Mouse (Mus musculus) splenic B cell, adult 2 months (primary cell): ENCODE measurements at regions not wholly inside any gene's neighbourhood (a gene's known extent, or its start where the extent isn't known, plus 50 kb on each side); places are given as distances from the start of the nearest gene placed in this dataset.
"Not testable (repeated sequence)": the region's sequence is repeated elsewhere in the genome, so short reads cannot be mapped to it uniquely, and the experiment has no call there.

Experiments used
- DNase-seq: peaks from one replicate; pipeline ENCODE4 v3.0.0-alpha.2; 2011; ENCODE audit warnings: low read depth, low spot score
- H3K27me3 ChIP-seq: 2 replicates; pipeline ENCODE4 v1.6.1; 2012; ENCODE audit warnings: mild to moderate bottlenecking, low read length, moderate library complexity, mixed read lengths; ENCODE audit not compliant: control insufficient read depth, poor library complexity, insufficient read depth, severe bottlenecking
- H3K36me3 ChIP-seq: 2 replicates; pipeline ENCODE4 v1.6.1; 2012; ENCODE audit warnings: mild to moderate bottlenecking, low read length, moderate library complexity, mixed read lengths; ENCODE audit not compliant: control insufficient read depth, poor library complexity, insufficient read depth, severe bottlenecking

DNA sequence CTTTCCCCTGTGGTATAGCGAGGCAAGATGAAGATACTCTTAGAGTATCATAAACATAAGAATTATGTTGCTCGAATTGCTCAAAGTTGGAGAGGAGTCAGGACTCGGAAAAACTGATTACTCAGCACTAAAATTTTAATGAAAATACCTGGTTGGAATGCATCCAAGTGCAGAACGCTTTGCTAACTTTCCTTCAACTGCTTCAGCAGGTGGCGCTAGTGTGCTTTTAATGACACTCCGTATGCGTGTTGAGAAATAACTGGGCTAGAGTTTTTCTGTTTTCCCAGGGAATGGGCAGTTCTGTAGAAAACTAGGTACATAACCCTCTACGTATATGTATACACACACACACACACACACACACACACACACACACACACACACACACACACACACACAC, 221.0 kb downstream of the Grxcr1 start:
- H3K36me3 ChIP-seq: no peaks in the 10 kb centered on the region
- DNase-seq: peak; percentile 64
- no peaks in the 10 kb centered on the region for H3K27me3 ChIP-seq

DNA sequence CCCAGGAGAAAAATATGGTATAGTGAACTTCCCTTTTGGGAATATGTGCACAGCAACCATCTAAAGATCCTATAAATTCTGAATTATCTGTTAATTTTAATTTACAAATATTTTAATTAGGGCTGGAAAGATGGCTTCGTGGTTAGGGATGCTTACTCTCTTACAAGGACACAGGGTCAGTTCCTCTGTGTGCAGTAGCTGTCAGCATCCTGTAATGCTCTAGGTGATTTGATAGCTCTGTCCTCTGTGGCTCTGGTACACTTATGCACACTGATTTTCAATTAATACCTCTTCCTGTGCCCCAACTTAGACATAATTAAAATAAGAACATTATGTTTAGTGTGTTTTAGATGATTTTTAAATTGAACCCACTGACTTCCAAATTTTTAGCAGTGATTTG, 221.8 kb downstream of the Grxcr1 start:
- H3K27me3 ChIP-seq: no peaks in the 10 kb centered on the region
- no peak for DNase-seq
- H3K36me3 ChIP-seq: no peaks in the 10 kb centered on the region

DNA sequence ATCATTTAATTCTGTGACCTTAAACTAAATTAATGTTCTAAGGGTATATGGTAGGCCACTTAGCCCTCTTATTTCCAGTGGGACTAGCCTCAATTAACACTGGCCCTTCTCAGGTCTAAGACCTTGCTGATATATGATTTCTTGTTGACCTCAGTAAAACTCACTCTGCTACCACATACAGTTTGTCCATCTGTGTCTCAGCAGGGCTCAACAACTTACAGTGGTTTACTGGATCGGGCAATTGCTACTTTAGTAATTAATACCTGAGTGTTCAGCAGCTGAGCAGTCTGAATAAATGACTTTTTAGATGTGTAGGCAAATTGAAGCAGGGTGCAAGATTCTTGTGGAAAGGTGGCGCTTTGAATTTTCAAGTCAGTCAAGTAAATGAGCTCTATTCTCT, 222.5 kb downstream of the Grxcr1 start:
- no peak for DNase-seq
- Histone ChIP-seq H3K36me3 (no peaks in the 10 kb centered on the region), H3K27me3 (no peaks in the 10 kb centered on the region)

DNA sequence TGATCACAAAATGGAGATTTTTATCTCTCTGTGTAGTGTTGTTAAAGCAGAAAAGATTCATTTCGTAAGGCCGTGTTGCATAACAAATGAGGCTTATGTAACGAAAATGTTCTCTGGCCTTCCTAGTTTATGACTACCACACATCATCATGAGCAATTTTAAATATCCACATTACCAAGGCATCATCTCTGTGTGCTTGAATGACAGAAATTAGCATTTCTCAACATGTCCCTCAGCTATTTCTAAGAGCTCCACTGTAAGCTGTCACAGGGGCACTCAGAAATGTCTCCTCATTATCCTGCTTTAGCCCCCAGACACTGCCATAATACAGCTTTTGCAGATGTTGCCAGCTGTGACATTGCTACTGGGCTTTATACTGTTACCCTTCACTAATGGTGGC, 232.6 kb downstream of the Grxcr1 start:
- Histone ChIP-seq H3K27me3 (no peaks in the 10 kb centered on the region), H3K36me3 (no peaks in the 10 kb centered on the region)
- DNase-seq: no peak

DNA sequence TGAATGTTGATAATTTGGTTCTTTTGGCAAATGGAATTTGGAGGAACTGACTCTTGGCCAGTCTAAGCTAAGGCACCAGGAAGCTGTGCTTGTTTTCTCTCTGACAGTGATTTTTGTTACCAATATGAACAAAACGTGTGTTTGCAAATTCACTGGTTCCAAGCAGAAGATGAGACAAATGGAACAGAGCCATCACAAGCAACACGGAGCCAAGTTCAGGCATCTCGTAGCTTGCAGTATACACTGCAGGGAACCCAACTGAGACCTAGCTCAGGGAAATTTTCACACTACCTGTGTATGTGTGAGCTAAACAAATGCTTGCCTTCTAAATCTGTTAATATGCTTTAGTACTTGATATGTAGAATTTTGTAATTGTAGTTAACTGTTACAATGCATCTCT, 242.6 kb downstream of the Grxcr1 start:
- Histone ChIP-seq H3K27me3 (no peaks in the 10 kb centered on the region), H3K36me3 (no peaks in the 10 kb centered on the region)
- DNase-seq: no peak

DNA sequence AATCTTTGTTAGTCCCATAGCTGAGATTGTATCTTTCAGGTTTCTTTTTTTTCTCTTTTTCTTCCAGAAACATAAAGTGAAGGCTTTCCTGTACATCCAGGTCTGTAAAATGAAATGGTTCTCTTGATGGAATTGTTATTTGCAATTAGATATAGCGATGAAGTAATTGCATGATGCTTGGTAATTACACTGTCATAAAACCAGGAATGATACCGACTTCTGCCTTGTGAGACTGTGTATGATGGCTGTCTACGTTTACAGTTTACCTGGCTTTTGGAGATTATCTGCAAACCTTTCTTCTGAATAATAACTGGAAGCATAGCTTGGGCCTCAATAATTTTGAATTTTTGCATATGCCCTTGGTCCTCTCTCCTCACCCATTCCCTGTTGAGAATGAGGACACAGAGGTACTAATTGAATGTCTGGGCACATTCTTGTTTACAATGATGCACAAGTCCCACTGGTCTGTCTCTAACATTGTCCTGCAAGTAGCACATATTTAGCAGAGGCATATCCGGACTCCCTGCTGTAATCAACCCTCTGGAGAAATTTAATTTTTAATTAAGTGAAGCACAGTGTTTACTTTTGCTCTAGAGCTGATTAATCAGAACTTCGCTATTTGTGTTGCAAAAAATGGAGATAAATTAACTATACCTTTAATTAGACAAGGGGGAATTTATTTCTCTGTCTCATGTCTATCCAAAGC, 244.1 kb downstream of the Grxcr1 start:
- no peaks in the 10 kb centered on the region for H3K27me3 ChIP-seq
- DNase-seq: no peak
- no peaks in the 10 kb centered on the region for H3K36me3 ChIP-seq

DNA sequence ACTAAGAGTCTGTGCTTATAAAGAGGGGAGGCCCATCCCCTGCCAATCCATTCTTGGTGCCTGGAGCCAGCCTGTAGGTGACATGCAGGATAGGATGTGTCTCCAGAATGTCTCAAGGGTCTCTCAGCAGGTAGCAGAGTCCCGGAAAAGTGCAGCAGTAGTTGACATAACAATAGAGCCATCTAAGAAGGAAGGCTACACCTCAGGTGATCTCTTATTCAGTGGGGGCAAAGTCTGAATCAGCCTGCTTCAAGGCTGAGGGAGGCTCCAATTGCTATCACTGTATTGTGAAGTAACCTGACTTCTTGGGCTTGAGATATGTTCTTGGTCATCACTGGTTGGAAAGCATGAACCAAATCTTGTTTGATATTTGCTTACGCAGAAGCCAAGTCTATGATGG, 264.1 kb downstream of the Grxcr1 start:
- H3K27me3 ChIP-seq, H3K36me3 ChIP-seq, DNase-seq: not testable (repeated sequence)

DNA sequence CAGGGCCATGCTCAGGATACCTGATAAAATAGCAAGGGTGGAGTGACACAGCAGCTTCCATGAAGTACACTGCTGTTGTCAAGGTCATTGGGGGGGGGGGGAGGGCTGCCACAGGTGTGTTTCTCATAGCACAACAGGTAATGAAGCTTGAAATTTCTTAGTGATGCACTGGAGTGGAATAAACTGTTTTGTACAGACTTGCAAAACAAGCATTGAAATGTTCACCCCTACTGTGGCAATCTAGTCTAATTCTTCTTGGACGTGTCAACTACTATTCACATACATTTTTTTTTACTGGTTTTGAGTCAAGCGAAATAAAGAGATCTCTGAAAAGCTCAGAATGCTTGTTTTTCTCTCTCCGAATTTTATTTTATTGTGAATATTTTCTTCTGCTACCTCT, 281.6 kb downstream of the Grxcr1 start:
- DNase-seq: no peak
- no peaks in the 10 kb centered on the region for H3K27me3 ChIP-seq
- H3K36me3 ChIP-seq: no peaks in the 10 kb centered on the region

DNA sequence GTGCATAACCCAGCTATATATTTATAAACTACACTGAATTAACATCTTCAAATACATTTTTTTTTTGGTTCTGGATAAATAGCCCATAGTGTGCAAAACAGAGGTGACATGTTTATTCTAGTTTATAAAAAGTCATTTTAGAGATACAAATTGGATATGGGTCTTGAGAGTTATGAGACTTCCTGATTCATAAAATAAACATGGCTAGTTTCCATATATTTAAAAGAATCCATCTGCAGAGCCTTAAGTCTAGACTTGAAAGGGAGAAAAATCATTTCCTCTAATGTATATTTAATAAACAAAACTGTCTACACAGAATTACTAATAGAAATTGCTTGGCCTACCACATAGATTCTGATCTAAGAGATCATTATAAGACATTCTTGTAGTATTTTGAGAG, 287.3 kb downstream of the Grxcr1 start:
- no peak for DNase-seq
- Histone ChIP-seq H3K36me3 (no peaks in the 10 kb centered on the region), H3K27me3 (no peaks in the 10 kb centered on the region)

DNA sequence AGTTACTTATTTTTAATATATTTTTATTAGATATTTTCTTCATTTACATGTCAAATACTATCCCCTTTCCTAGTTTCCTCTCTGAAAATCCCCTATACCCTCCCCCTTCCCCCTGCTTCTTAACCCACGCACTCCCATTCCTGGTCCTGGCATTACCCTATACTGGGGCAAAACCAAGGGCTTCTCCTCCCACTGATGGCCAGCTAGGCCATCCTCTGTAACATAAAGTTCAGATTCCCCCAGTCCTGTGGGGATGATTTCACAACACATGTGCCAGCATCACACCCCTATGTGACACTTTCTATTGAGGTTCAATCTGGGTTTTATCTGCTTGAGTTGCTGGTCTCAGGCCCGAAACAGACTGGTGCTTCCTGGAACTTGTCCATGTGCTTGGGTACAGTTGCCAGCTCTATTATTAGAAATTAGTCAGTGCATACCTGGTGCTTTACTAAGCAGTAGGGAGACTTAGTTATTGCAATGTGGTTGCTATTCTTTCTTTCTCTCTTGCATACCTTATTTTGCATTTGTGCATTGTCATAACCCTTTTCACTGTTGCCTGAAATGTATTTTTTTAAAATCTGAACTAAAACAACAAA, 295.5 kb downstream of the Grxcr1 start:
- no peaks in the 10 kb centered on the region for H3K27me3 ChIP-seq
- no peaks in the 10 kb centered on the region for H3K36me3 ChIP-seq
- DNase-seq: no peak

DNA sequence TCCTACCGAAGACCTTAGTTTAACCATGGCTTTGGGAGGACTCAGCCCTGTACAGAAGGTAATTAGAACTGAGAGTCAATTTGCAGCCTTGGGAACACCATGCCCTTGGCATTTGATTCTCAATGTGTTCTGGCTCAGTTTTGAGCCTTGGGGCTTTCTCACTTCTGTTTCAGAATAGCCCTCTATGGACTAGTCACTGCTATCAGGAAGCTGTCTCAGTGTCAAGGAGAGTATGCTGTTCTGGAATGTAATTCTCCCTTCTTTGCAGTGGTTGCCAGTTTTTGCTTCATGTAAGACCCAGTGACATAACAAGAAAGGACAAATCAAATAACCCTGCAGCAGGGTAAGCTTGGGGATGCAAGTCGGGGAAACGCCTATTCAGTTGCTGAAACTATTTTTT, 297.7 kb downstream of the Grxcr1 start:
- no peaks in the 10 kb centered on the region for H3K27me3 ChIP-seq
- H3K36me3 ChIP-seq: no peaks in the 10 kb centered on the region
- no peak for DNase-seq

DNA sequence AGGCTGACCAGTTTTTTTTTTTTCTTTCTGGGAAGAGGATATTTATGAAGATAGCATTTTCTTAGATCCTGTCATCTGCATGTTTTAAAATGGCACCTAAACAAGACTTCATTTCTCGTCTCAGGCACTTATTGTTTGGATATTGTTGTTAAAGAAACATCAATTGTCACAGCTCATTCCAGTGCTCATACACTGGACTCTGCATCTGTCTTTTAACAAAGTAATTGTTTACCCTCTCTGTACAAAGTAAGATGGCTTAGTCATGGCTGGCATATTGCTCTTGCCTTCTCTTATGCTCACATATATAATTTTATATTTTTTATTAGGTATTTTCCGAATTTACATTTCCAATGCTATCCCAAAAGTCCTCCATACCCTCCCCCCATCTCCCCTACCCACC, 298.2 kb downstream of the Grxcr1 start:
- no peaks in the 10 kb centered on the region for H3K36me3 ChIP-seq
- H3K27me3 ChIP-seq: no peaks in the 10 kb centered on the region
- no peak for DNase-seq

DNA sequence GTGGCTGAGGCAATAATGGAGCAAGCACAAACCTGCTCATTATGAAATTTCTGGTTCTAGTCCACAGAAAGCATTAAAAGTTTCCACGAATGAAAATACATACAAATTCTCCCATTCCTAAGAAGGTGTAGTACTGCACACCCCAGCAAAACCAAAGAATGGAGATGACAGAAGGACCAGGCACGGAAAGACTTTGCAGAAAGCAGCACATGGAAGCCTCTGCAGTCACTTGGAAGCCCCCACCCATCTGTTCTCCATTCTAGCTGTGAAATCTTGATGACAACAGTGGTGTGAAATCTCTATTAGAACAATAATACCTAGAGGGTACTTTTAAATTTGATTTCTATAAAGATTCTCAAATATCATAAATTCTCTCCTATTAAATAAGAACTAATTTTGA, 319.3 kb downstream of the Grxcr1 start:
- H3K36me3 ChIP-seq: no peaks in the 10 kb centered on the region
- no peak for DNase-seq
- H3K27me3 ChIP-seq: no peaks in the 10 kb centered on the region

DNA sequence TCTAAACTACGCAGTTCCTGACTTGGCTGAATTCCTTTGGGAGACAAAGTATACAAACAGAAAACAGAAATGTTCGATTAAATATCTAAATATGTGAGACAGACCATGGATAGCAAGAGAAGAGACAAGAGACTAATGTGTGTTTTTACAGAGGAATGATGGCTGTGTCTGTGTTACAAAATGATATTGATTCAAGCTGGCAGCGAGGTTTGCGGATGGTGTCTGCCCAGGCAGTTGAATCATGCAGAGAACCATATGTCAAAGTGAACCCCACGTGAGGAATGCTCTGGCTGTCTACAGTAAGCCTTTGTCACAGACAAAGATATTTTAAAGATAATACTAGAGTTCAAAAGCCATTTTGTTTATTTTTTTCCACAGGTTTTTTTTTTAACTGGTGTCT, 320.2 kb downstream of the Grxcr1 start:
- Histone ChIP-seq H3K36me3 (no peaks in the 10 kb centered on the region), H3K27me3 (no peaks in the 10 kb centered on the region)
- DNase-seq: no peak

DNA sequence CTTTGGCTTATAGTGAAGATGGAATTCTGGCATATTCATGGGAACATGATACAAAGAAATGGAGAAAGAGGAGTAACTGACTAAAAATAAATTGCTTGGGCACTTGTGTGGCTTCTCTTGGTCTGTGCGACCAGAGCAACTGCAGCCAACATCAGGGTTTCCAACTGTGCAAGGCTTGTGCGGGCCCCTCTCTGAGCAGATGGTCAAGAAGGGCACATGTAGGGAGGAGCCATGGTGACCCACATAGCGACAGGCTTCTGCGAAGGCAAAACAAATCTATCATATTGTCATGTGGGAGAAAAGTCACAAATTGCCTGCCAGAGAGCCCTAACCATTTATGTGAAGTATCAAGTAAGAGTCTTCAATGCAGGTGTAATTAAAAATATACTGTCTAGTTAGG, 321.6 kb downstream of the Grxcr1 start:
- Histone ChIP-seq H3K27me3 (no peaks in the 10 kb centered on the region), H3K36me3 (no peaks in the 10 kb centered on the region)
- DNase-seq: no peak

DNA sequence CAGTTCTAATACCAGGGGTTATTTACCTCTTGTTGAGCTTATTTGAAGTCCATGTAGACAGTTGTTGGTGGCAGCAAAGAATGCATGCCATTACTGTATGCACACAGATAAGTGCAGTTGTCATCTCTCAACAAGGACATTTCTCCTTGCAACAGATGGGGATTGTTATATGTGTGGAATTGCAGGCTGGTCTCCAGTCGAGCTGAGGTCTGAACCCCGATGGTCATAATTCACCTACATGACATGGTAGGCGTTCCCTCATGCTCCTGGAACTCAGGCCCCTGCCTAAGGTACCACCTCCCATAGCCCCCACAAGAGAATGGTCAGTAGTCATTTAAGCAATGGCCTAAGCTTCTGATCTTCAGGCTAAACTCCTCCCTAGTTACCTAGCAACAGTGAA, 322.2 kb downstream of the Grxcr1 start:
- not testable (repeated sequence) for DNase-seq, H3K36me3 ChIP-seq

More for the DNA sequence above, 322.2 kb downstream of the Grxcr1 start:
- H3K27me3 ChIP-seq: not testable (repeated sequence)
